Mouse (Mus musculus): ENCODE measurements around the gene Rasgef1b.

Rasgef1b gene

GRCm38 (mm10) chr5:99350030-99350429 is 378.8 kb downstream of the Rasgef1b start:
- DNase-seq: no peak

GRCm38 (mm10) chr5:99348257-99348849 is 380.5 kb downstream of the Rasgef1b start:
- peak; percentile 98 for DNase-seq

- DNase-seq: no peak
Observed at GRCm38 (mm10) chr5:99342527-99342926, 386.3 kb downstream of the Rasgef1b start.

GRCm38 (mm10) chr5:99340311-99340989 is 388.4 kb downstream of the Rasgef1b start:
- DNase-seq: peak; percentile 94

- peak; percentile 99 for DNase-seq
Observed at GRCm38 (mm10) chr5:99339790-99340189, 389.1 kb downstream of the Rasgef1b start.

- no peak for DNase-seq
Observed at GRCm38 (mm10) chr5:99338826-99339225, 390.0 kb downstream of the Rasgef1b start.

- peak; percentile 93 for DNase-seq
Observed at GRCm38 (mm10) chr5:99336427-99336826, 392.4 kb downstream of the Rasgef1b start.

GRCm38 (mm10) chr5:99334017-99334416 is 394.8 kb downstream of the Rasgef1b start:
- DNase-seq: no peak

- peak; percentile 87 for DNase-seq
Observed at GRCm38 (mm10) chr5:99332021-99332420, 396.8 kb downstream of the Rasgef1b start.

- DNase-seq: no peak
Observed at GRCm38 (mm10) chr5:99329065-99329464, 399.8 kb downstream of the Rasgef1b start.

GRCm38 (mm10) chr5:99327019-99327418 is 401.8 kb downstream of the Rasgef1b start:
- DNase-seq: no peak

GRCm38 (mm10) chr5:99325301-99325700 is 403.6 kb downstream of the Rasgef1b start:
- no peak for DNase-seq

- no peak for DNase-seq
Observed at GRCm38 (mm10) chr5:99320783-99321182, 408.1 kb downstream of the Rasgef1b start.

- DNase-seq: no peak
Observed at GRCm38 (mm10) chr5:99297939-99298338, 430.9 kb downstream of the Rasgef1b start.

GRCm38 (mm10) chr5:99296348-99296747 is 432.5 kb downstream of the Rasgef1b start:
- no peak for DNase-seq

GRCm38 (mm10) chr5:99292287-99292851 is 436.5 kb downstream of the Rasgef1b start:
- DNase-seq: no peak

- DNase-seq: no peak
Observed at GRCm38 (mm10) chr5:99291084-99291830, 437.6 kb downstream of the Rasgef1b start.

GRCm38 (mm10) chr5:99288262-99288661 is 440.6 kb downstream of the Rasgef1b start:
- no peak for DNase-seq

GRCm38 (mm10) chr5:99287647-99288185 is 441.1 kb downstream of the Rasgef1b start:
- DNase-seq: no peak

- peak; percentile 12 for DNase-seq
Observed at GRCm38 (mm10) chr5:99286575-99286974, 442.3 kb downstream of the Rasgef1b start.

- no peak for DNase-seq
Observed at GRCm38 (mm10) chr5:99286024-99286423, 442.8 kb downstream of the Rasgef1b start.

- no peak for DNase-seq
Observed at GRCm38 (mm10) chr5:99284369-99284768, 444.5 kb downstream of the Rasgef1b start.

GRCm38 (mm10) chr5:99283636-99284035 is 445.2 kb downstream of the Rasgef1b start:
- no peak for DNase-seq
